Mouse (Mus musculus) left cerebral cortex, postnatal 4 days (tissue): Measurements from ENCODE around the gene Hoxb9. TPM values are rescaled to one million over a fixed set of nuclear protein-coding genes. Genes with fewer than 3 reads are reported as not detected.

ENCODE experiments used
- DNase-seq: peaks from one replicate; pipeline ENCODE4 v3.0.0-alpha.2; 2022
- intact Hi-C: fragments of 180-260 bp; cut with DNase I; formaldehyde crosslinking; loops from one replicate; pipeline ENCODE4 v1.15.1; 2025
- total RNA-seq, 2 experiments: library from RNA; stranded (reverse); gene quantifications; 2 replicates each; pipeline ENCODE4 v1.2.3; 2021

Hoxb9 gene
- total RNA-seq, 2 experiments from 2014 or later = not detected

DNA sequence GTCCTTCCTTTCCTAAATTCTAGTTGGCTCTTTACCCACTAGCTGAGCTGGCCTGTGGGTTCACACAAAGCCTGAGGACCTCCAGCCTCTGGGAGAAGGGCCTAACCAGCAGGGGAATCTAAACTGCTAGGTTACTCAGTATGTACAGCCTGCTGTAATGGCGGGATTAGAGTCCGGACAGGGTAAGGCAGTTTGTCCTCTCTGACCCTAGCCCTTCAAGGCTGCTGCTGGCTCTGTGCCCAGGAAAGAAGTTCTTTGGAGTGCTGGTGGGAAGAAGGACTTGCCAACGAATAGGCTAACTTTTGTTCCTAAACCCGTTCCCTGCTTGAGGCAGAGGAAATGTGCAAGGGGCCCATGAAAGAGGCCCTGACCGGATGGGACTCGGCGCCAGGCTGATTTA is 5.3 kb upstream of the Hoxb9 start:
- no peak for DNase-seq
- intact Hi-C loops = no loop called here

DNA sequence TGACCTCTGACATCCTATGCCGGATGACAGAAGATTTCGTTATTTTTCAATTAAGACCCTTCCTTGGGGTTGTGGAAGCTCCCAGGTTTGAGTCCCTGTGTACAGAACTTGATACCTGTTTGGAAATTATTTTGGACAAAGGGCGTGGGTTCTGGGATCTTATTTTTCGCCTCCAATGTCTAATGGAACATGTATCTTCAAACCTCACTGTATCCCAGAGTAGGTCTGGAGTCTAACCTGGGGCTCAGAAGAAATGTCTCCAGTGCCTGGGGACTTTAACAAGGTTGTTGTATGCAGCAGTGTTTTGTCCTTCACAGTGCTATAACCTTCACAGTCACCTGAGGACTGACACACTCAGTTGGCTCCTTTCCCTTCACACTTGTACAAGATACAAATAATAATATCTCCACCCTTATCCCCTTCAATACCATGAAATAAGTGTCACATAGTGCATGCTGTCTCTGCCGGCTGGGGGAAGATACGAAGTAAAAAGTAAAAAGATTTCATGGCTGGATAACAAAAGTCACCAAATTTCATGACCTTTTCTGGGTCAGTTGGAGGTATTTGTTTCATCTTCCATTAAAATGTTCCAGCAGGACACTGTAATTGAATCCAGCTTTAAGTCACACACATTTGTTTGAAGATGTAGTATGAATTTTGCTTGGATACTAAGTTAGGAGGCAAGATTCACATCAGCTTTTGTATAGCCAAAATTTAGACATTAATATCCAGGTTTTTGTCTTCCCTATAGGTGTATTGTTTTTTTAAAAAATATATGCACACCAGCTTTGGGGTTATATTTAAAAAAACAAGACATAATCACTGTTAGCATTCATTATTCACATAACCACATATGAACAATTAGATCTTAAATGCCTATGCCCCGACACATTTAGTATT is 4.0 kb upstream of the Hoxb9 start:
- intact Hi-C loops = no loop called here
- DNase-seq = no peak

DNA sequence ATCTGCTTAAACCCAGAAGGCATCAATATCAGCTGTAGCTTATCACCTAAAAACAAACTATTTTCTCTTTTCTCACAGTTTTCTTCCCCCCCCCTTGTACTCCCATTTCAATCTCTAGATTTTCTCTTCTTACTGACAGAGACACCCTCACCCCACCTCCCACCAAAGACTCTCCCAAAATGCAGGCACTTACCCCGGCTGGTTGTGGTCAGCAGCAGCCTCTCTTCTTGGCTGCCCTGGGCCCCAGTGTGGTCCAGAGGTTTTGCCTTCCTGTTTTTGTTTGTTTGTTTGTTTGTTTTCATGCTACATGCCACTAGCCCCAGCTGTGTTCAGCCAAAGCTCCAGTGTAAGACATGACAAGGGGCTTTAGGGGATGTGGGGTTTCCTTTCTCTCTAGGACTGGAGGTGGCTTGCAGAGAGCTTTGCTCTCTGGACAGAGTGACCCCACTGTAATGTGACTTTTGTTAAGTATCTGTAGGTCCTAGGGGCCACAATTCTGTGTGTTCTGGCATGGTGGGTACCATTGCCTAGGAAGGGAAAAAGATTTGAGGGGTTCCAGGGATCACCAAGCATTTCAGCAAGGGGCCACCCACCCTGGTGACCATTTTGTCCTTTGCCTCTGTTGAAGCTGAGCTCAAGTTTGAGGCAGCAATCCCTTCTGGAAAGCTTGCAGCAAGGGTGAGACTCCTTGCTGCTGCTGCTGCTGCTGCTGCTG is 3.1 kb upstream of the Hoxb9 start:
- intact Hi-C loops = no loop called here
- DNase-seq = no peak

DNA sequence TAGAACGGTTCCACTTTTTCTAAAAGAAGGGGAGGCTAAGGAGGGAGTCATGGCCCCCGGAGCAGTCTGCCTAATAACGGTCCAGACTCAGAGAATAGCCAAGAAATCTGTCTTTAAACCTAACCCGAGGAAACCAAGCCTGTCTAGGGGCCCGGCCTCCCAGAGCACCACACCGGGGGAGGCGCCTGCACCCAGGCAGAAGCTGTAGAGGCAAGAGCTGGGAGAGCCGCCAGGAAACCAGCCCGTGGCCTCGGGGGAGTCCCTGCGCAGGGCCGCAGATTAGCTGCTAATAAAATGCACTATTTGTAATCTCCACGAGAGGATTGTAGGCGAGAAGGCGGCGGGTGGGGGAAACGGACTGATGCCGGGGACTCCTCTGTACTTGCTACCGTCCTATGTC is 1.4 kb upstream of the Hoxb9 start:
- DNase-seq = no peak
- intact Hi-C loops = no loop called here

DNA sequence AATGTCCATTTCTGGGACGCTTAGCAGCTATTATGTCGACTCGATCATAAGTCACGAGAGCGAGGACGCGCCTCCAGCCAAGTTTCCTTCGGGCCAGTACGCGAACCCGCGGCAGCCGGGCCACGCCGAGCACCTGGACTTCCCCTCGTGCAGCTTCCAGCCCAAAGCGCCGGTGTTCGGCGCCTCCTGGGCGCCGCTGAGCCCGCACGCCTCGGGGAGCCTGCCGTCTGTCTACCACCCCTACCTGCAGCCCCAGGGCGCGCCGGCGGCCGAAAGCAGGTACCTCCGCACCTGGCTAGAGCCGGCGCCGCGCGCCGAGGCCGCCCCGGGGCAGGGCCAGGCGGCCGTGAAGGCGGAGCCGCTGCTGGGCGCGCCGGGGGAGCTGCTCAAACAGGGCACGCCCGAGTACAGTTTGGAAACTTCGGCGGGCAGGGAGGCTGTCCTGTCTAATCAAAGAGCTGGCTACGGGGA is 319 bp downstream of the Hoxb9 start:
- no peak for DNase-seq
- intact Hi-C loops = no loop called here

DNA sequence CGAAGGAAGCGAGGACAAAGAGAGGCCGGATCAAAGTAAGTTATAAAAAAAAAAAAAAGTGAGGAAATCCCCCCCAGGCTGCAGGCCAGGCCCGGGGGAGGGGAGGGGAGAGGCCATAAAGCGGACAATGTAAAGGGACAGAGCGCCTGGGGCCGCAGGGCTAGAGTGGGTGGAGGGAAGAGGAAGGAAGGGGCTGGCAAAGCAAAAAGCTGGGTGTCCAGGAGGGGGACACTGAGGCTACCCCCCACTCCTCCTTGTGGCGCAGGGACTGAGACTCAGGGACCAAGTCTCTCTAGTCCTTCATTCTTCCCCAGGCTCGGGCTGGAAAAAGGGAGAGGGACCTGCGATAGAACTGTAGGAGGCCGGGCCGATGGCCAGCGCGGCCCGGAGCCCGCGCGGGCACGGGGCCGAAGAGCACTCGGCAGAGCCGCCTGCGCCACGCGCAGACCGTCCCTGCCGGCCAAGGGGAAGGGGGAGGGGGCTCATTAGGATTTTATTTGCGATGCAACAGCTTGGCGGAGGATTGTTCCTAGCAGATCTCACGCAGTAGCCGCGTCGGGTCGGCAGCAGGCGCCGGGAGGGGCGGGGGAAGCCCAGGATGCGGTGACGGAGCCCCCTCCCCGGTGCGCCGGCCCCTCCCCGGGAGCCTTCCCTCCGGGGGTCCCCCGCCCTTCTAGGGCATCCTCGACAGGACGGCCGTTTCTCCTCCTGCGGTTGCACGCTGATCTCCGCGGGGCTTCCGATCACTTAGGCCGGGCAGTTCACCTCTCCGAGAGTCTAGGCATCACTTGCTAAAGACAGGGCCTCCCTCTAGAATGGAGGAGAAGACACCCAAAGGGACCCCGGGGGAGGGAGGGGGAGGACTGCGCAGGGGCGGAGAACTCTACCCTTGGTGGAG is 1.0 kb downstream of the Hoxb9 start:
- peak; percentile 44 for DNase-seq
- intact Hi-C loops = no loop called here

DNA sequence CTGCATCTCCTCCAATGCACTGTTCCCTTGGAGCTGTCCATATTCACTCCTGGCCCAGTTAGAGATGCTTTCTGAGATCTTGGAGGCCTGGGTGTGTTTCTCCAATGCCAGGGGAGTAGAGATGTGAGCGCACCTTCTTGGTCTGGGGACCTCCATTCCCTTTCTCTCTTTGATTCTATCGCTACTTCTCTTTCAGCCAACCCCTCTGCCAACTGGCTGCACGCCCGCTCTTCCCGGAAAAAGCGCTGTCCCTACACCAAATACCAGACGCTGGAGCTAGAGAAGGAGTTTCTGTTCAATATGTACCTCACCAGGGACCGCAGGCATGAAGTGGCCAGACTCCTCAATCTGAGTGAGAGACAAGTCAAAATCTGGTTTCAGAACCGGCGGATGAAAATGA is 3.2 kb downstream of the Hoxb9 start:
- DNase-seq = no peak
- intact Hi-C loops = no loop called here

DNA sequence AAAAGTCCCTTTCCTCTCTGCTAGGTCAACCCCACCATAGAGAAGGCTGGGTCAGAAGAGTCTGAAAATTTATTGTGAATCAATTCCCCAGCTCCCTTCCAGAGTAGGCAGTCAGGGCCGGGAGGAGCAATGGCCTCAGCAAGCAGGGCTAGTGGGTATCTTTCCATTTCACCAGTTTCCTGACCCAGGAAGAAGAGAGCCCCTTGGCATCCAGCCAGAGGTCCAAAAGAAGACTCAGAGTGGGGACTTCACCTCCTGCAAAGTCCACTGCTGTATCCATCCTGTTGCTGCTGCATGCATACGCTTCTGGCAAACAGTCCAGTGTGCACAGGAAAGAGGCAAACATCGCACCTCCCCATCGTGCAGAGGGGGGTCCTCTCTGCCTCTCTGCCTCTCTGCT is 4.6 kb downstream of the Hoxb9 start:
- no peak for DNase-seq
- intact Hi-C loops = no loop called here

DNA sequence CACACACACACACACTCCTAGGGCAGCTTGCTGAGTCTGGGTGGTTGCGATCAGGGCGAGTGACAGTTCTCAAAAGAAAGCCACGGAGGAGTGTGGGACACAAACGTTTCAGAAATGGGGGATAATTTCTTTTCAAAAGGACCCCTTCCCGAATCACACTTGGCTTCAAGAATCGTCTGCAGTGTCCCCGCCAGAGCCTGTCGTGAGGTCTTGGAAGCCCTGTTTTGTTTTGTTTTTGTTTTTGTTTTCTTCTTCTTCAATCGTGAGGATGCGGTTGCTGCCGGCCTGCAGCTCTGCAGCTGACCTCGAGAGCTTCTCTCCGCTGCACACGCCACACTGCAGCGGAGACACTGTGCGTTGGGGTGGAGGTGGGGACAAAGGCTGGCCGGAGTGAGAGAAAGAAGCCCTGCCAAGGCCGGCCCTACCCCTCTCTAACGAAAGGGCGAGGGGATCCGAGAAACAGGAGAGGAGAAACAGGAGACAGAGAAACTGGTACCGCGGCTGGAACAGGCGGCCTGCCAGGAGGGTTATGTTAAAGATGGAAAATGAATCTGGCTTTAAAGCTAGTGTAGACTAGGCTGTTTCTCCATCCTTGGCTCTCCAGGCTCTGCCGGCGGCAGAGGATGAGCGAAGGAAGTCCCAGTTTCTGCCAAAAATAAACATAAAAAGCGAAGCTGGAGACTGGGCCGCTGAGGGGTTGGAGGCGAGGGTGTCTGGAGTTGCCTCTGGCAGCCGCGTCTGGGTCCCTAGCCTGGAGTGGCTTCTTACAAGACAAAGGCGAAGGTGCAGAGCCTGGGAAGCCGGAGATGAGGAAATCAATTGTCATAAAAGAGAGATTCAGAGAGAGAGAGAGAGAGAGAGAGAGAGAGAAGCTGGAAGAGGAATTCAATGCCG is 6.1 kb downstream of the Hoxb9 start:
- intact Hi-C loops = loop anchor here (2.0 kb wide), 1 partner anchor 583 kb away; no protein-coding TSS in a partner anchor
- DNase-seq = no peak

DNA sequence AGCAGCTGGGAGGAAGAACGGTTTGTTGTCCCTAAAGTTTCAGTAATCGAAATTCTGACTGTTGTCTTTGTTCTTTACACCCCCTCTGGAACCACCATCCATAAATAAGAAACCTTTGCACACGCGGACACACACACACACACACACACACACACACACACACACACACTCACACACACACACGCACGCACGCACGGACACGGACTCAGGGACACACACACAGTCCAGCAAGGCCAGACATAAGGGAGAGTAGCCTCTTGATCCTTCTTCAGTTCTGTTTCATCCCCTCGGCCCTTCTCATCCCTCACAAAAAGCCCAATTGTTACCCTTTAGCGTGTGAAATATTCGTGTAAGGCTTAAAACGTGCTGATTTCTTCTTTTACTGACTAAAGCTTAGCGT is 7.1 kb downstream of the Hoxb9 start:
- no peak for DNase-seq
- intact Hi-C loops = loop anchor here (2.0 kb wide), 1 partner anchor 582 kb away; no protein-coding TSS in a partner anchor

DNA sequence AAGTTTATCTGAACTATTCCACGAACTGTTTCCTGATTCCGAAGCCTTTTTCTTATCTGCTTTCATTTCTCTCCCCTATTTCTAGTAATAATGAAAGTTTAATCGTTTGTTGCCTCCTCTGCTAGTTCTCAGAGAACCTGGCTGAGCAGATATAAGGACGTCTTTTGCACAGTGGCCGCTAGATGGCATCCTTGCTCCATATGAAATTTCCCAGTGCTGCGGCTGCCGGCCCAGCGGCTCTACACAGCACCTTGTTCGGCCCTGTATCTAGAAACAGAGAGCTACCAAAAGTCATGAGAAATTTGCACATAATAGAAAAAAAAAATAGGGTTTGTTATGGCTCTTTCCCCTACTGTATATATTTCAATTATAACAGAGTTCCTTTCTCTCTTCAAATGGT is 7.5 kb downstream of the Hoxb9 start:
- peak; percentile 84 for DNase-seq
- intact Hi-C loops = loop anchor here (2.0 kb wide), 1 partner anchor 582 kb away; no protein-coding TSS in a partner anchor

DNA sequence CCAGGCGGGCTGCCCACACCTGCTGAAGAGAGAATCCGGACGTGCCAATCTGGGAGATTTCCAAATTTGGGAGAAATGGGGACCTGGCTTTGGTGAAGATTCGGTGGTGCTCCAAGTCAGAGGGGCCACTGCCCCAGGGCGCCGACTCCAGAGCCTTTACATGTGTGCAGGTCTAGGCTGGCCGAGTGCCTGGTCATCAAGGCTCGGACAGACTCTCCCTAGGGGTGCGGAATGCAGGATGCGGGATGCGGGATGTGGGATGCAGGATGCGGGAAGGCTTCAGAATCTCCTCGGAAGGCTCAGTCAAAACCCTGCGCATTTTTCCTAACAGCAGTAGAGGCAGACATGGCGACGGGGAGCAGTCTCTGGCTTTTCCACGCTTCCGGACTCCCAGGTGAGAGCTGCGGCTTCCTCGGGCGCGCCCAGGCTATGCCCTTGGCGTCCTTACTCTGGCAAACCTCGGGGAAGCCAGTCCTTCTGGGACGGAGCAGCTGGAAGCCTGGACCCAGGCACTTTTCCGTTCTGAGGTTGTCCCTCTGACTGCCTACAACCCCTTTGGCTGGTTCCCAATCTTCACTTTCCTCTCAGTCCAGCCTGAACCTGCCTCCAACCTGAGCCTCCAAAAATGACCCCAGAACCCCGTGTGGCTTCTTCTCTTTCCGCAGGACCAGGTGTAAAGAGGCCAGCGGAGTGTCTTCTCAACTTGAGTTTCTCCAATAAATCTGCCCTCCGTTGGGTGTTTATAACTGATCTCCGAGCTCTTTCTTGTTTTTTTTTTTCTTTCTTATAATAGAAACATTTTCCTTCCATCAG is 8.4 kb downstream of the Hoxb9 start:
- intact Hi-C loops = loop anchor here (2.0 to 5.0 kb wide), 2 partner anchors 498 to 581 kb away; partner anchors contain the start of gene Snx11
- DNase-seq = no peak

DNA sequence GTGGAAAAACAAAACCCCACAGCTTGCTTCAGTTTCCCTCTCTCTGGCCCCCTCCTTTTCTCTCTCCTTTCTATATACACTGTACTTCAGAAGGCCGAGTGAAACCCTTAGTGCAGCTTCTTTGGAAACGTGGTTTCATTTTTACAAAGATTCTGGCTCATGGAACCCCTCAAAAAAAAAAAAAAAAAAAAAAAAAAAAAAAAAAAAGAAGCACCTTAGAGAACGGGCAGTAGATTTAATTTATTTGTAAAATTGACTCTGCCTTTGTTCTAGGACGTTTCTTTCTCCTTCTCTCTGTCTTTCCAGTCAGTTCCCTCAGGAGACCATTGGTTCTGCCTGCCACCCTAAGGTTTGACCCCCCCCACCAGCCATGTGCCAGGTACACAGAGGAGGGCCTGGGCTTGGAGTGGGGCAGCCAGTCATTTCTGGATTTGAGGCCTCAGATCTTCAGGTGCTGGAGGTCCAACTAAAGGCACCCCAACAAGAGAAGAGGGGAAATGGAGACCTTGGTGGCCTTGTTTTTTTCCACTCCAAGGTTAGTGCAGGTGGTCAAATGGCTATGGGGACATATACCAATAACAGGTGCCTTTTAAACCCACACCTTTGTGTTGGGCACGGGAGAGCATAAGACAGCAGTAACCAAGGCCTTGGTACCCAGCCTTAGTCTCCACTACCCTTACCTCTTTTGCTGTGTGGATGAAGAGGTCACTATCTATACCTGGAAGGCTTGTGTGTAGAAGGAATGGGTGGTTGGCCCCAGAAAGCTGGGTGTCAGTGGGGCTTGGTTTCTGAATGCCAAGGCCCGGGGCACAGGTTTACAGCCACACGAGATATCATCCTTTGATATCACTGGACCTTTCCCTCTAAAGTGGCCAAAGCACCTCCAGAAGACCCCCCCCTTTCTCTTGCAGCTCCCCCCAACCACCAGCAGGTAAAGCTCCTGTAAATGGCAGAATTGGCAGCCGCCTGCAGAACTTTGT is 9.4 kb downstream of the Hoxb9 start:
- intact Hi-C loops = loop anchor here (5.0 kb wide), 1 partner anchor 497 kb away; the partner anchor contains the start of gene Snx11
- DNase-seq = no peak

DNA sequence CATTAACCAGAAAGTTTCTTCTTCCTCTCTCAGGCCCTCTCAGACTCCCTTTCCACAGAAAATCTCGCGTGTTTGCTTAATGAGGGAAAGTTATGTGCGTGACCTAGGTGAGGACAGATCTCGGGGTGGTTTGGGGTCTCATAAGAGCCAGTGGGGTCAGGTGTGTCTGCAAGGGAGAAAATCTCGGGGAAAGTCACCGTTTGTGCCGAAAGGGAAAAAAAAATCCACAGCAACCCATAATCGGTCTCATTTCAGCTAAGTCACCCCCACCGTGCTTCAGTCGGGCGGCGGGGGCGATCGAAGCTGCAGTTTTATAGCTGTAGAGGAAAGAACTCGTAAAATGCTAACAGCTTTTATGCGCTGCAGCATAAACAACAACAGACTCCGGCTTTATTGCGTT is 10.1 kb downstream of the Hoxb9 start:
- intact Hi-C loops = loop anchor here (5.0 kb wide), 1 partner anchor 496 kb away; the partner anchor contains the start of gene Snx11
- no peak for DNase-seq

DNA sequence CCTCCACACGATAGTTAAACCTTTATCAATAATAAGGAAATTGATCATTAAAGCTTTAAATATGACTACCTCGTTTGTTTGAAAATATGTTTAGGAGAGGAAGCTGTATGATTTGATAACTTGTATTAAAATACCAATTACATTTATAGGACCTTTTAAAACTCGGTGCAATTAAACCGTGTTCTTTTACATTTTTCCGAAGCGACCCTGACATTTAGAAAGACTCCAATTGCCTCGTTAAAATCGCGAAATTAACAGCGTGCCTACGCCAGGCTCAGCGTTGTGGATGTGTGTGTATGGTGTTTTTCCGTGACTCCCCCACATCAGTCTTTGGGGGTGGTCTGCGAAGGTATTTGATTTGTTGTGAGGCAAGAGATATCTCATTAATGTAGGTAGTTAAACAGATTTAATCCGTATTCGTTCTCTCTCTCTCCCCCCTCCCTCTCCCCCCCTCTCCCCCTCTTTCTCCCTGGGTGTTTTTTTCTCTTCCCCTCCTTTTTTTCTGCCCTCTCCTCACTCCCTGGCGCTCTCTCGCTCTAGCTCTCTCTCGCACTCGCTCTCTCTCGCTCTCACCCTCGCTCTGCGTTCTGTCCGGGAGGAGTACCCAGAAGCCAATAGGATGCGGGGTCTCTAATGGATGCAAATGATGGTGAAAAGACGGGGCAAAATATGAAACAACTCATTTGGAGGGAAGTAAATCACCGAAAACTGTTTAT is 10.8 kb downstream of the Hoxb9 start, which contains the start of gene Hoxb8:
Hoxb8 (plus strand) TSS at position 51 of the 716 bp plus-strand sequence.
- intact Hi-C loops = loop anchor here (5.0 kb wide), 1 partner anchor 495 kb away; the partner anchor contains the start of gene Snx11
- DNase-seq = no peak

DNA sequence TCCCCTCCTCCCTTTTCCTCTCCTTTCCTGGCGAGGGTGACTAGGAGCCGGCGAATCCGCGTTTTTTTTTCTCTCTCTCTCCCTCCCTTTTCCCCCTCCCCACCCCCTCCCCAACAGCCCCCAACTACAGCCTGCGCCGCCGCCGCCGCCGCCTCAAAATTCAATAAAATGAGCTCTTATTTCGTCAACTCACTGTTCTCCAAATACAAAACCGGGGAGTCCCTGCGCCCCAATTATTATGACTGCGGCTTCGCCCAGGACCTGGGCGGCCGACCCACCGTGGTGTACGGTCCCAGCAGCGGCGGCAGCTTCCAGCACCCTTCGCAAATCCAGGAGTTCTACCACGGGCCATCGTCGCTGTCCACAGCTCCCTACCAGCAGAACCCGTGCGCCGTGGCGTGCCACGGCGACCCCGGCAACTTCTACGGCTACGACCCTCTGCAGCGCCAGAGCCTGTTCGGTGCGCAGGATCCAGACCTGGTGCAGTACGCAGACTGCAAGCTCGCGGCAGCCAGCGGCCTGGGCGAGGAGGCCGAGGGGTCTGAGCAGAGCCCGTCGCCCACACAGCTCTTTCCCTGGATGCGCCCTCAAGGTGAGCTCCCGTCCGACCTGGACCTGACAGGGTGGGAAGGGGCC is 11.7 kb downstream of the Hoxb9 start:
- DNase-seq = no peak
- intact Hi-C loops = loop anchor here (5.0 kb wide), 1 partner anchor 494 kb away; the partner anchor contains the start of gene Snx11
